Mouse (Mus musculus) CH12.LX (cell line): Measurements from ENCODE around the gene Clasrp. TPM values are rescaled to one million over a fixed set of nuclear protein-coding genes. Genes with fewer than 3 reads are reported as not detected.

Experiments
- DNase-seq: peaks from one replicate; pipeline ENCODE4 v3.0.0-alpha.2; 2013; ENCODE audit errors: extremely low read depth
- H3K27ac ChIP-seq: 2 replicates; pipeline ENCODE4 v1.5.1; 2012; ENCODE audit warnings: low read depth, mild to moderate bottlenecking, control low read depth, moderate library complexity; ENCODE audit not compliant: insufficient read depth
- H3K27me3 ChIP-seq: replicated peaks from 2 replicates; pipeline ENCODE3; 2012; ENCODE audit warnings: inconsistent platforms
- H3K36me3 ChIP-seq, 2 experiments: replicated peaks in 1 of 2; 2 replicates each; pipeline versions ENCODE3 to v1.6.1; 2012; ENCODE audit warnings: inconsistent platforms in 1 of 2, low read length in 1 of 2, mild to moderate bottlenecking in 1 of 2, mixed read lengths in 1 of 2, moderate library complexity in 1 of 2; ENCODE audit not compliant: control insufficient read depth in 1 of 2, insufficient read depth in 1 of 2
- H3K4me1 ChIP-seq, 2 experiments: 2 replicates each; pipeline ENCODE4 v1.6.1; 2012; ENCODE audit warnings: inconsistent platforms in 1 of 2, moderate library complexity in 1 of 2; ENCODE audit not compliant: insufficient read depth in 2 of 2, control insufficient read depth in 1 of 2
- H3K4me2 ChIP-seq: 2 replicates; pipeline ENCODE4 v1.6.1; 2012; ENCODE audit warnings: low read depth, mild to moderate bottlenecking, control low read depth; ENCODE audit not compliant: poor library complexity, insufficient read depth, severe bottlenecking
- H3K4me3 ChIP-seq, 3 experiments: fragments of 150-350 bp in 1 of 3; sonication (generic) in 1 of 3; replicated peaks in 1 of 3; 2 replicates each; pipeline versions ENCODE3 to v1.5.1; 2011 to 2012; ENCODE audit warnings: low read depth in 2 of 3, low read length in 2 of 3, mild to moderate bottlenecking in 2 of 3, moderate library complexity in 2 of 3, control low read depth in 1 of 3, improper control_type of control experiment in 1 of 3, inconsistent platforms in 1 of 3, mixed read lengths in 1 of 3; ENCODE audit not compliant: poor library complexity in 1 of 3
- H3K79me2 ChIP-seq: replicated peaks from 2 replicates; pipeline ENCODE4 v1.6.1; 2012; ENCODE audit warnings: mild to moderate bottlenecking, moderate library complexity; ENCODE audit not compliant: control insufficient read depth, poor library complexity, insufficient read depth, severe bottlenecking; ENCODE audit errors: extremely low read depth
- H3K9ac ChIP-seq: 2 replicates; pipeline ENCODE4 v1.6.1; 2012; ENCODE audit warnings: low read depth, mild to moderate bottlenecking, control low read depth, moderate library complexity; ENCODE audit not compliant: insufficient read depth
- H3K9me3 ChIP-seq: replicated peaks from 2 replicates; pipeline ENCODE3; 2012; ENCODE audit warnings: low read length, inconsistent platforms, mixed read lengths
- BHLHE40 ChIP-seq: IDR thresholded peaks from 2 replicates; pipeline ENCODE4 v1.6.1; 2011; ENCODE audit warnings: mild to moderate bottlenecking, low read depth, low read length, improper control_type of control experiment
- CHD1 ChIP-seq: IDR thresholded peaks from 2 replicates; pipeline ENCODE4 v1.6.1; 2012; ENCODE audit warnings: low read depth, low read length, improper control_type of control experiment, inconsistent platforms
- CHD2 ChIP-seq: IDR thresholded peaks from 2 replicates; pipeline ENCODE4 v1.6.1; 2011; ENCODE audit warnings: low read length, improper control_type of control experiment
- CTCF ChIP-seq, 2 experiments: IDR thresholded peaks in 1 of 2; conservative IDR thresholded peaks in 1 of 2; 2 replicates each; pipeline ENCODE4 v1.5.1; 2011 to 2012; ENCODE audit warnings: low read depth in 2 of 2, low read length in 2 of 2, improper control_type of control experiment in 1 of 2, inconsistent platforms in 1 of 2, mild to moderate bottlenecking in 1 of 2, moderate library complexity in 1 of 2
- EP300 ChIP-seq: IDR thresholded peaks from 2 replicates; pipeline ENCODE4 v1.6.1; 2011; ENCODE audit warnings: low read length, improper control_type of control experiment
- GABPA ChIP-seq: IDR thresholded peaks from 2 replicates; pipeline ENCODE4 v1.6.1; 2012; ENCODE audit warnings: low read depth, low read length, improper control_type of control experiment, inconsistent platforms; ENCODE audit not compliant: insufficient replicate concordance
- HCFC1 ChIP-seq: IDR thresholded peaks from 2 replicates; pipeline ENCODE4 v1.6.1; 2012; ENCODE audit warnings: low read depth, mild to moderate bottlenecking, inconsistent platforms, low read length, improper control_type of control experiment
- JUN ChIP-seq: IDR thresholded peaks from 2 replicates; pipeline ENCODE4 v1.6.1; 2011; ENCODE audit warnings: low read depth, mild to moderate bottlenecking, low read length, improper control_type of control experiment, moderate library complexity; ENCODE audit not compliant: insufficient read depth
- JUND ChIP-seq: conservative IDR thresholded peaks from 2 replicates; pipeline ENCODE4 v1.6.1; 2011; ENCODE audit warnings: low read depth, low read length, improper control_type of control experiment
- KAT2A ChIP-seq: IDR thresholded peaks from 2 replicates; pipeline ENCODE4 v1.6.1; 2012; ENCODE audit warnings: low read length, improper control_type of control experiment, inconsistent platforms; ENCODE audit not compliant: insufficient replicate concordance
- MAZ ChIP-seq: IDR thresholded peaks from 2 replicates; pipeline ENCODE4 v1.6.1; 2012; ENCODE audit warnings: low read depth, mild to moderate bottlenecking, inconsistent platforms, low read length, improper control_type of control experiment, moderate library complexity
- MXI1 ChIP-seq: IDR thresholded peaks from 2 replicates; pipeline ENCODE4 v1.6.1; 2011; ENCODE audit warnings: mild to moderate bottlenecking, low read depth, low read length, improper control_type of control experiment
- MYC ChIP-seq: IDR thresholded peaks from 2 replicates; pipeline ENCODE4 v1.6.1; 2011; ENCODE audit warnings: low read depth, mild to moderate bottlenecking, improper control_type of control experiment, low read length
- NRF1 ChIP-seq: IDR thresholded peaks from 2 replicates; pipeline ENCODE4 v1.6.1; 2014; ENCODE audit warnings: low read depth, mild to moderate bottlenecking, inconsistent platforms, low read length, improper control_type of control experiment, moderate library complexity
- PAX5 ChIP-seq: IDR thresholded peaks from 2 replicates; pipeline ENCODE4 v1.6.1; 2012; ENCODE audit warnings: low read length, inconsistent platforms, mixed read lengths
- POLR2A ChIP-seq: IDR thresholded peaks from 2 replicates; pipeline ENCODE4 v1.6.1; 2011; ENCODE audit warnings: low read depth, mild to moderate bottlenecking, improper control_type of control experiment, low read length
- RCOR1 ChIP-seq: conservative IDR thresholded peaks from 2 replicates; pipeline ENCODE4 v1.6.1; 2012; ENCODE audit warnings: low read depth, mild to moderate bottlenecking, inconsistent platforms, low read length, improper control_type of control experiment
- TBP ChIP-seq: conservative IDR thresholded peaks from 2 replicates; pipeline ENCODE4 v1.6.1; 2011; ENCODE audit warnings: low read depth, low read length, improper control_type of control experiment
- TCF12 ChIP-seq: IDR thresholded peaks from 2 replicates; pipeline ENCODE4 v1.6.1; 2014; ENCODE audit warnings: low read depth, mild to moderate bottlenecking, inconsistent platforms, low read length, improper control_type of control experiment
- UBTF ChIP-seq: IDR thresholded peaks from 2 replicates; pipeline ENCODE4 v1.6.1; 2012; ENCODE audit warnings: low read depth, mild to moderate bottlenecking, inconsistent platforms, low read length, improper control_type of control experiment, moderate library complexity
- USF1 ChIP-seq: IDR thresholded peaks from 2 replicates; pipeline ENCODE4 v1.6.1; 2014; ENCODE audit warnings: low read depth, mild to moderate bottlenecking, inconsistent platforms, low read length, improper control_type of control experiment
- ZKSCAN1 ChIP-seq: IDR thresholded peaks from 2 replicates; pipeline ENCODE4 v1.6.1; 2012; ENCODE audit warnings: low read depth, inconsistent platforms, low read length, improper control_type of control experiment, borderline replicate concordance
- dilution Hi-C: fragments of 300-500 bp; cut with MboI; formaldehyde crosslinking; loops from 2 replicates; pipeline ENCODE4 v1.14.3; 2020; ENCODE audit warnings: low sequenced_read_pairs; ENCODE audit not compliant: extremely low pct_unique_long_range_greater_than_20kb, extremely low pct_ligation_motif_present
- in situ Hi-C: fragments of 300-500 bp; cut with MboI; formaldehyde crosslinking; loops from 3 replicates; pipeline ENCODE4 v1.14.3; 2019; ENCODE audit warnings: low sequenced_read_pairs, low pct_ligation_motif_present, low pct_unique_long_range_greater_than_20kb, mixed read lengths
- polyA plus RNA-seq: library from polyadenylated mRNA; unstranded; fragments of >175 nt; gene quantifications from 2 replicates; pipeline ENCODE4 v1.2.1, GENCODE M21; 2012; ENCODE audit warnings: low read depth; ENCODE audit not compliant: insufficient read length
- total RNA-seq, 2 experiments: library from RNA; depleted of rRNA; stranded (reverse); fragments of 300-350 nt in 1 of 2; fragments of >200 nt in 1 of 2; gene quantifications; 2 replicates each; pipeline ENCODE4 v1.2.3; 2012 to 2014

Gene Clasrp
- total and polyA plus RNA-seq, 3 experiments: 14.5 to 59.4 (median 45.4) TPM

DNA sequence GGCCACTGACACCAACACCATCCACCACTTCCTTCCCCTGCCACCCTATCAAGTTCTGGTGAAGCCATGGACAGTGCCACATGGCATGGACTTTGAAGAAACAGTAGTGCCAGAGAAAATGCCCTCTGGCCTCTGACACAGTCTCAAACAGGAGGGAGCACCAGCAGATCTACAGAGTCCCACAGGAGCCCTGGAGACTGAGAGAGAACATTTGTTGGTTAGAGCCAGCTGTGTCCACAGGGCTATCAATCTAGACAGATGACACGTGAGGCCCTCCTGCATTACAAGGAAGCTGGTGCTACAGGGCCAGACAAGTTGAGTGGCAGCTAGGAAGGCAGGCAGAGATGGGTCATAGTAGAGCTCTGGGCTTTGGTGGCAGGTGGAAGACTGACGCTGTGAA is 51.8 kb downstream of the Clasrp start:
- H3K9me3 ChIP-seq: no peaks in the 10 kb centered on the region
- dilution Hi-C loops (no loop called here), in situ Hi-C loops (loop anchor here (25.0 kb wide), 1 partner anchor 140 kb away; the partner anchor contains the start of genes Ckm and Klc3)
- H3K4me2 ChIP-seq: no peak overlapping the region
- H3K36me3 ChIP-seq: peaks cover 35 to 92% of the 10 kb centered on the region in 2 experiments
- no peak for DNase-seq
- peaks cover 35% of the 10 kb centered on the region for H3K79me2 ChIP-seq
- H3K27ac ChIP-seq: no peak overlapping the region
- no peaks in the 10 kb centered on the region for H3K27me3 ChIP-seq
- H3K4me3 ChIP-seq: no peak overlapping the region
- H3K9ac ChIP-seq: no peak overlapping the region
- H3K4me1 ChIP-seq: no peaks in the 10 kb centered on the region
- TF ChIP-seq RCOR1 (no peak), CHD2 (no peak), CHD1 (no peak), BHLHE40 (no peak), UBTF (no peak), USF1 (no peak), NRF1 (no peak), POLR2A (no peak), TBP (no peak), TCF12 (no peak), ZKSCAN1 (no peak), JUND (no peak), MXI1 (no peak), HCFC1 (no peak), MAZ (no peak), KAT2A (no peak), CTCF (conservative IDR thresholded peaks at IDR 0.05 in 1 of 2, IDR thresholded peaks at IDR 0.05 in 1 of 2; ENCODE audit: low read depth in 2 of 2, low read length in 2 of 2) (no peak), PAX5 (no peak)
- TF ChIP-seq, all 38 proteins: peak for 0

DNA sequence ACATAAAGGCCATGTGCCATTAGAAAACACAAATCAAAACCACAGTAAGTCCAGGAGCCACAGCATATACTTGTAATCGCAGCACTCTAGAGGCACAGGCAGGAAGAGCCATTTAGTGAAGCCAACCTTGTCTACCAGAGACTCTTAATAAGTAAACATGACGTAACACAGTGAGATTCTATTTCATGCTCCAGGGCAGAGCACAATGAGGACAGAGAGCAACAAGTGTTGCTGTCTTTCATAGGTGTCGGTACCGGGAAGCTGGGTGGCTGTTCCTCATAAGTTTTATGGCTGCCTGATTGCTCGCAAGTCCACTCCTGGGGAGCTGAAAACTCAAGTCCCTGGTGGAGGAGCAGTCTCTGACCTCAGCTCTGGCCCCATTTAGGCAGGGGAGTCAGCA is 52.7 kb downstream of the Clasrp start:
- DNase-seq: no peak
- TF ChIP-seq BHLHE40: no peak
- TF ChIP-seq GABPA: no peak
- no peak for TF ChIP-seq CHD2
- TF ChIP-seq POLR2A: no peak
- TF ChIP-seq EP300: no peak
- no peak for TF ChIP-seq MYC
- TF ChIP-seq JUN: no peak
- TF ChIP-seq, all 38 proteins: peak for 0
- in situ Hi-C loops (loop anchor here (25.0 kb wide), 1 partner anchor 139 kb away; the partner anchor contains the start of genes Ckm and Klc3), dilution Hi-C loops (no loop called here)
- peaks cover 0 to 4% of the 10 kb centered on the region in 2 experiments; a peak in 1 of 4 replicates for H3K4me1 ChIP-seq
- no peak overlapping the region for H3K9ac ChIP-seq
- peaks cover 35% of the 10 kb centered on the region for H3K79me2 ChIP-seq
- H3K27me3 ChIP-seq: no peaks in the 10 kb centered on the region
- no peak overlapping the region for H3K27ac ChIP-seq
- peaks cover 35 to 92% of the 10 kb centered on the region in 2 experiments for H3K36me3 ChIP-seq
- no peak overlapping the region for H3K4me2 ChIP-seq
- no peak overlapping the region for H3K4me3 ChIP-seq
- H3K9me3 ChIP-seq: no peaks in the 10 kb centered on the region
